Mouse (Mus musculus): ENCODE measurements around the gene Map3k9. TPM values are rescaled to one million over a fixed set of nuclear protein-coding genes. Genes with fewer than 3 reads are reported as not detected.

Map3k9 gene
- total RNA-seq, 2 experiments from 2014 or later = 0.22 TPM

DNA sequence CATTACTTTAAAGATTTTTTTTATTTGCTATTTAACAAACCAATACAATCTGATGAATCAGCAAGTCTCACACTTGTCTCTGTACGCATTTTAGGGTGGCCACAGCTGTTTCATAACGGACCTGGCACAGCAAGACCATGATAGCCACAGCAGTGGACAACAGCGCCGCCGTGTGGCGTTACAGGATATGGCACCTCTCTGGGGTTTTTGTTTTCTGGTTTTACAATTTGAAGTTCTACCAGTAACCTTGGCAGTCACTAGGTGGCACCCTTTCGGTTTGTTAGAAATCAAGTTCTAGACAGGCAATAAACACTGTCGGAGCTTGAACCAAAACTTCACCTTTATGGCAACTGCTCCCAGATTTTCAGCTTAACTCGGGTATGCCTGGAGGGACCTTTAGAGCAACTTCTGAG, 7.7 kb upstream of the Map3k9 start:
- DNase-seq = peak; percentile 91 to 94
- intact Hi-C loops (cut with DNase I) = loop anchor here (1.0 kb wide), 1 partner anchor 169 kb away; no protein-coding TSS in a partner anchor

DNA sequence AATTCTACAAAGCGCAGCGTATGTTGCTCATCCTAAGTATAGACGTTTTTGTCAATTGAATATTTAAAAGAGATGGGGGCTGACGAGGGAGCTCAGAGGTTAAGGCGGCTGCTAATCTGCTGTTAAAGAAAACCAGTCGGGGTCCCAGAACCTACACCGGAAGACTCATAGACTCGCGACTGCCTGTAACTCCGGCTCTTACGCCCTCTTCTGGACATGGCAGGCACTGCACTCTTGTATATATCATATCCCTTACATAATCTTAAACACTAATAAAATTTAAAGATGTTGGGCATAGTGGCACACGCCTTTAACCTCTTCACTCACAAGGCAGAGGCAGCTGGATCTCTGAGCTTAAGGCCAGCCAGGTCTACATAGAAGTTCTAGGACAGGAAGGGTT, 6.3 kb upstream of the Map3k9 start:
- no peak for DNase-seq
- intact Hi-C loops (cut with DNase I) = no loop called here

DNA sequence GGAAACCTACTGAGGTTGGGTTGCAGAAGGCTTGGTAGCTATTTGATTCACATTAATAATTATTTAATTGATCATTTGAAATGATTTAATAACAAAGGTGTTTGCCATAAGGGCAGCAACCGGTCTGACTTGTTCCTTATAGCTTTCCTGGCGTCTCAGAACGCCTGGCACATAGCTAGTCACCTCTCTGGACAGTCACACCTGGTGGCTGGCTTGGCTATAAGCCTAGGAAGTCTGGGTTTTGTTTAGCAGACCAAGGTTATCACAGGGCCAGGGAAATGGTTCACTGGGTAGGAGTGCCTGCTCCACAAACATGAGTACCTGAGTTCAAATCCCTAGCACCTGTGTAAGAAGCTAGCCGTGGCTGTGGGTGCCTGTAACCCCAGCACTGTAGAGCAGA, 2.3 kb upstream of the Map3k9 start:
- intact Hi-C loops (cut with DNase I) = no loop called here
- no peak for DNase-seq

DNA sequence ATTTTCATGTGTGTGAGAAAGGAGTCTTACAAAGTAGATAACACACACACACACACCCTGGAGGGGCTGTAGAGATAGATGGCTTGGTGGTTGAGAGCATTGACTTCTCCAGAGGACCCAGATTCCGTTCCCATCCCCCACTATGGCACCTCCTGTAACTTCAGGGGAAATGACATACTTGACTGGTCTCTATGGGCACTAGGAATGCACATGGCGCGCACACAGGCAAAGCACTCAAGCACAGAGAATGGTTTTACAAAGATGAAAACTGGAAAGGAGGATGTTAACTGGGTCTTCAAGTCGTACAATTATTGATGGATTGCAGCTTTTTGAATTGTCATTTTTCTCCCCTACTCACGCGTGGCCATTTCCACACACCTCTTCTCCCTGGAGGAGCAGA, 1.6 kb upstream of the Map3k9 start:
- intact Hi-C loops (cut with DNase I) = no loop called here
- DNase-seq = no peak

DNA sequence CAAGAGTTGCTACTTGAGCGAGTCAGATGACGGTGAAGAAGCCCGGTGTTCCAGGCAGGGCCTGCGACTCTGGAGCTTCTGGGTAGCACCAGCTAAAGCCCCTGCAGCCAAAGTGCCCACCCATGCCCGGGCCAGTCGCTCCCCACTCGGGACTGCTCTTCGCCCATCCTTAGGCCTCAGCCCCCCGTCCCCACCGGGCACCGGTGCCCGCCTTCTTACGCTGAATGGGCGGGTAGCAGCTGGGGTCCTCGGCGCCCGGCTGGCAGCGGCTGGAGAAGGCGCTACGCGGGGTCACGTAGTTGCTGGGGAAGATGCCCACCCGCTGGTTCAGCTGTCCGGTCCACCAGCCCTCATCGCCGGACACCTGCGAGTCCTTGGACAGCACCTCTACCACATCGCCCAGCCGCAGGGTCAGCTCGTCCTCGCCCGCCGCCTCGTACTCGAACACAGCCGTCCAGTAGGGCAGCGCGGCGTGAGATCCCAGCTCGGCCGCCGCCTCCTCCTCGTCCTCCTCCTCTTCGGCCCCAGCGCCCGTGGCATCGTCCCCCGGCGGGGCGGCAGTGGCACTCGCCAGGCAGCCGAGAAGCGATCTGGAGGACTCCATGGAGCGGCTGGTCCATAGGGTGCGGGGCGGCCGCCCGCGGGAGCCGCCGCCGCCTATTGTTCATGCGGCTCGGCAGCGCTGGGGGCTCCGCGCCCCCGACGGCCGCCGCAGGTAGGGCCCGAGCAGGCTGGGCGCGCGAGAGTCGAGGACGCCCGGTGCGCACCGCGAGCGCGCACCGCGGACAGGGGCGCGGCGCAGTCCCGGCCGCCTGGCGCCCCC, 493 bp downstream of the Map3k9 start:
- DNase-seq = peak; percentile 17 to 18
- intact Hi-C loops (cut with DNase I) = no loop called here

DNA sequence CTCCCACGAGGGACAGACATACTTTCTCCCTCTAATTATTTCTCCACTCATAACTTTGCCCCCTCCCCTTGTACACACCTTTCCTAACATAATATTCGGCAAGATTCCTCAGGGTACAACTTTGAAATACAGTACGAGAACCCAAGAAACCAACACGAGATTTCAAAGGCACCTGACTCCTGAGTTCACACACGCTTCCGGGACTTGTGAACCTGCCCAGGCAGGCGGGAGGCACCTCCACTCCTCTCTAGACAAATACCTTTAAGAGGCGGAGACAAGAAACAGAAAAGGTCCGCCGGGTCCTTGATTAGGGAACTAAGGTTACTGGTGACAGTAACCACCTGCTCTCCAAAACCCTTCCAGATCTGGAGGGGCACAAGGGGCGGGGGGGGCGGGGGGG, 1.1 kb downstream of the Map3k9 start:
- DNase-seq = no peak
- intact Hi-C loops (cut with DNase I) = no loop called here

DNA sequence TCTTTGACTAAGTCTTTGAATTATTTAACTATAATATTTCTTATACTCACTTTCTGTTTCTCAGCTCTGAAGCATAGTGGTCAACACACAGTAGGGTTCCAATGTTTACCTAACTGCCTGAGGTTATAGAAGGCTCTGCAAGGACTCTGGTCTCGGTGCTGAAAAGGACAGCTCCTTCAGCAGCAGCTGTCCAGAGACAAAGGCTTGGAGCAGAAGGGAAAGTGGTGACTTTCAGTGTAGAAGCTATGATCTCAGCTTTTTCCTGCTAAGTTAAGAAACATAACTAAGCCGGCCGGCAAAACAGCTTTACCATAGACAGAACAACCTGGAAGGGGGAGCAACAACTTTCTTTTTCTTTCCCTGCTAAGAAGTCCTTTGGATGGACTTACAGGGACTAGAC, 4.8 kb downstream of the Map3k9 start:
- intact Hi-C loops (cut with DNase I) = no loop called here

DNA sequence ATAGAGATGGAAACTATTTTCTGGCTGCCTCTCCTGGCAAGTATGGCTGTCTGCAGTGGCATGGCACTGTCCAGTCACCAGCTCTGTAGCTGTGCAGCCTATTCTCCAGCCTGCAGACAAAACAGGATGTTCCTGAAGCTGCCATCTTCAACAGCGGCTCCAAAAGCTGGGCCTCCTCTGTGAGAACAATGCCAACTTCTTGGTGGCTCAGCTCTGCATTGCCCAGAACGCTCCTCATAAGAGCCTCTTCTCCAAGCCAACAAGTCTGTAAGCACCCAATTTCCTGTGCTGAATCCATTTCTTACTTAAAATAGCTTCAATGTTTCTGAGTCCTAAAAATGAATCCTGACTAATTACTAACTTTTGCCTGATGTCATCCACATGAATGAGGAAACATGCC, 5.3 kb downstream of the Map3k9 start:
- intact Hi-C loops (cut with DNase I) = no loop called here

More for the DNA sequence above, 4.8 kb downstream of the Map3k9 start:
- peak in 1 of 2 experiments; percentile 15 for DNase-seq

DNA sequence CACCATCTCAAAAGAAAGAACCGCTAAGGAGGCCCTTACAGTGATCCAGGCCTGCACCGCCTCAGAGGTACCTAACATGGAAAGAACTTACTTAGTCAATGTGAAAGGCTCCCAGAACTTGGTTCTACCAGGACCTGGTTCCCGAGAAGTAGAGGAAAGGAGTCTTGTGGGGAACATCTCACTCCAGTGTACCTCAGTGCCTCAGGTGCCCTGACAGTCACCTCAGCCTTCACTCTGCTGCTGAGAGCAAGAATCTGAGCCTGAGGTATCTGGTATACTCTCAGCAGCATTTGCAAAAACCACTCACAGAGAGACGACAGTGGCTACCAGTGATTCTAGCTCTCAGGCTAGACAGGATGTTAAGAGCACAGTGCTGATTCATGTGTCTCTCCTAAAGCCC, 6.8 kb downstream of the Map3k9 start:
- no peak for DNase-seq
- intact Hi-C loops (cut with DNase I) = no loop called here

More for the DNA sequence above, 5.3 kb downstream of the Map3k9 start:
- DNase-seq = no peak

DNA sequence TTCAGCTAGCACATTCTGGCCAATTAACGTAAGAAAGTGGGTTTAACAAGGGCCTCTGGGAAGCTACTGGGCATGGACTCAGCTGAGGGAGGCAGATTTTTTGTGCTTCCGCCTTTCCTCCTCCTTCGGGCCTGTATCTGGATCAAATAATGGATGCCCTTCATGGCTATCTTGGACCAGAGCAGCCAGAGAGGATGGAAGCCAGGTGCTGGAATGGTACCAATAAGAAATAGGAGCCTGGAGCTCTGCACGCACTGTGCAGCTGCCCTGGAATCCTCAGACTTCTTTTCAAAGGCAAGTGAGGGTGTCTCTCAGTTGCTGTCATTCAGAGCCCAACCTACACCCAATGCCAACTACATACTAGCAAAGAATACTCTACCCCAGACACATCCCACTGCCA, 11.5 kb downstream of the Map3k9 start:
- intact Hi-C loops (cut with DNase I) = no loop called here
- DNase-seq = no peak

DNA sequence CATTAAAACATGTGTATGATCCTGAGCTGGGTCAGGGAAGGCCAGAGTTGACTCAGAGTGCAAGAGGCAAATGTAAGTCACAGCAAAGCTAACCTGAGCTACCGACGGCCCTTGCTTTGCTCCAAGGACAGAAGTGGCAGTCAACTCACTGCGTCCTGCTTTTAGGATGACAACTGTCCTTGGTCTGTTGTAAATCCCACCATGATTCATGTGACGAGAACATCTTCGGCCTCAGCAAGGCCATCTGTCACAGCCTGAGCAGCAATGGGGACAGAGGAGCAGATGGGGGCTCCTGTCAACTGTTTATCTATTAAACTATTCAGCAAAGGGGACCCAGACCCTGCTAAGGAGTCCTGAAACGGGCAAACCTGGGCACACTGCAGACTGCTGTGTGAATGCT, 15.6 kb downstream of the Map3k9 start:
- no peak for DNase-seq
- intact Hi-C loops (cut with DNase I) = no loop called here

DNA sequence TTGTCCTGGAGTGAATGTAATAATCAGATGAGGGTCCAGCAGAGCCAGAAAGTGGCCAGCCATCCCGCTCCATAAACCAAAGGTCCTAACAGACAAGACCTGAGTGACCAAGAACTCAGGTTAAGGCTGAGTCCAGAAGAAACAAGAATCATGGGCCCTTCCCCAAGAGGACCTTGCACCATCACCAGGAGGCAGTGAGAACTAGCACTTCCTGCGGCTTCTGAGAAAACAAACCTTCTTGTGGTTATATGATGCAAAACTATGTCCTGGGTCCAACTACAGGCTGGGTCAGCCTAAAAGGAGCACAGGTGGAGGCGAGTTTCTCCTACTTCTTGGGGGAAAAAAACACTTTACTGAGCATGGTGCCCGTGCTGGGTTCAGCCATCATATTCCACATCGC, 16.6 kb downstream of the Map3k9 start:
- intact Hi-C loops (cut with DNase I) = no loop called here
- DNase-seq = no peak

DNA sequence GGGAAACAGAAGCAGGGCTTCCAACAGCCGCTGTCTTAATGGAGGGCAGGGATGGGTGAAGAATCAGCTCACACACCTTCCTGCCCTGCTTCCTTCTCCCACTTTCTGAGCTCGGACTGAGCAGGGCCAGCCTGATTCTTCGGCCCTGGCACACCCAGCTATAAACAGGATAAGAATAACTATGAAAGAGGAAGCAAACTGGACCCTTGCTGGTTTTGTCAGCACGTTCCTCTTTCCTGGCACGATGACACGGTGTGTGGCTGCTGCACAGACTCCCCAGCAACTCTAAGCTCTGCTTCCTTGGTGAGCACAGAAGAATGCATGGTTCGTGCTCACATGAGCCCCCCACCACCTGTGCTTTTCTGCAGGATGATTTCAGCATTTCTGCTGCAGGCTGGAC, 26.3 kb downstream of the Map3k9 start:
- peak; percentile 4 to 13 for DNase-seq
- intact Hi-C loops (cut with DNase I) = no loop called here

DNA sequence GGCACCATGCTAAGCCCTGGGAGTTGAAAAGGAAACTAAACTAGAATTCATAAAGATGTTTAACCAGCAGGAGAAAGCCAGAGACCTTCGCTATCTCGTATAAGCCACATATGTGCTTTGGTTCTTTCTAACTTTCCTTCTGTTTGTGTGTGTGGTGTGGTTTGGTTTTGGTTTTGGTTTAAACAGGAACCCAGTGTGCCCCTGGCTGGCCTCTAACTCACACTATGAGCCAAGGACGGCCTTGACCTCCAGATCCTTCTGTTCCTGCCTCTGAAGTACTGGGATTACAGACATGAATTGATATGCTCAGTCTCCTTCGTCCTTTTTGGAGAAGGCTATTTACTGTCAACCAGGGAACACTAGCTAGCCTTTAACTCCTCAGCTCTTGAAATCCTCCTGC, 29.9 kb downstream of the Map3k9 start:
- intact Hi-C loops (cut with DNase I) = no loop called here

DNA sequence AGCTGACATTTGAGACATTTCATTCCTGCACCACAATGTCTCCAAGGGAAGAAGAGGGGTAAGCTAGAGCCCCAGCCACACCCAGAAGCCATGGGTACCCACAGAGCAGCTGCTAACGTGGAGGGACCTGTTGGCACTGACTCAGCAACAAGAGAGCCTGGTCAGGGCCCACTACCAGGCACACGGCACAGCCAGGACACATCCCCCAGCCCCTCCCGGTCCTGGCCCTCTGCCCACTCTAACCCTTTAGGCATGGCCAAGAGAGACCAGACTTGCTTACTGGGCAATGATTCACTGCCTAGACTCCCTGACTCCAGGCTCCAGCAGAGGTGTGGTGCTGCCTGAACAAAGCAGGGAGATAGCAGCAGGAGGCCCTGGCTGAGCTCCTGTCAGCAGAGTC, 32.1 kb downstream of the Map3k9 start:
- intact Hi-C loops (cut with DNase I) = no loop called here
- no peak for DNase-seq

More for the DNA sequence above, 29.9 kb downstream of the Map3k9 start:
- DNase-seq = no peak

DNA sequence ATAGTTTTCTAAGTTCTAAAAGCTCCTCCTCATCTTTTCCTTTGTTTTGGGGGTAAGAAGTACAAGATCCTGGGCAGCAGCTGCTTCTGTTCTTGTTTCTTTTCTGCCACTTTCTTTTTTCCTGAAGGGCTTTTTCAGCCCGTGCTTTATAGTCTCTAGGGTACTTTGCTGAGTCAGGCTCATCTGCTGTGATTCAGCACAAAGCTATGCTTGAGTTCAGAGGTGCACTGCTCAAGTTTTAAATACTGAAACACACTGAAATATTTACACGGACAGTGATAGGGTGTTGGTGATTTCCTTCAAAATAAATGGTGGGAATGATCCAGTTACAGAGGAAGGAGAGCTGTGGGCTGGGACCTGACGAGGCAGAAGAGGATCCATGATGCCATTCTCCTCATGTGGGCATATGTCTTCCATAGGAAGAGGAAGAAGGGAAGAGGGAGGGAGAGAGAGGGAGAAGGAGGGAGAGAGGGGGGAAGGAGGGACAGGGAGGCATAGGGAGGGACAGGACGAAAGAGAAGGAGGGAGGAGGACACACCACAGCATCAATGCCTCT, 32.9 kb downstream of the Map3k9 start:
- intact Hi-C loops (cut with DNase I) = no loop called here
- no peak for DNase-seq

DNA sequence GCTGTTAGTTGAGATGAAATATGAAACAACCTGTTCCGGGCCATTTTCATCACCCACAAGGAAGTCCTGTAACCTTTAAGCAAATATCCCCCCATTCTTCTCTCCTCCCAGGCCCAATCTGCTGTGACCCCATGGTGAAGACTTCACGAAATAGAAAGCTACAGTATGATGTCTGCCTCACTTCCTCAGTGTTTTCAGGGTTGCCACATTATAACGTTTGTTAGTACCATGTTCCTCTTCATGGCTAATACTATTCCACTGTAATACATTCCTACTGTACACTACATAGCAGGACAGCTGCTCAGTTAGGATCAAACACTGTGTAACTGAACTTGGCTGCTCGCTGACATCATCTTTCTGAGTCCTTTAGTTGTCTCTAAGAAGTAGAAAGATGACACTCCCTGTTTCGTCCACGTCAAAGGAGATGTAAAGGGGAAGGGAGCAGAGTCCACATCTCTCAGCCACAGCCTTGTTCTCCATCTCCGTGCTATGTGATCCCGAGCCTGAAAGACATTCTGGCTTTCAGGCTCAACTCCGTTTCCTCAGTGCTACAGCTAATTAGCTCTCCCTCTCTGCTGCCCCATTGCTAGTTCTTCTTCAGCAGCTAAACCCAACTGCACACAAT, 34.5 kb downstream of the Map3k9 start:
- intact Hi-C loops (cut with DNase I) = no loop called here
- no peak for DNase-seq

DNA sequence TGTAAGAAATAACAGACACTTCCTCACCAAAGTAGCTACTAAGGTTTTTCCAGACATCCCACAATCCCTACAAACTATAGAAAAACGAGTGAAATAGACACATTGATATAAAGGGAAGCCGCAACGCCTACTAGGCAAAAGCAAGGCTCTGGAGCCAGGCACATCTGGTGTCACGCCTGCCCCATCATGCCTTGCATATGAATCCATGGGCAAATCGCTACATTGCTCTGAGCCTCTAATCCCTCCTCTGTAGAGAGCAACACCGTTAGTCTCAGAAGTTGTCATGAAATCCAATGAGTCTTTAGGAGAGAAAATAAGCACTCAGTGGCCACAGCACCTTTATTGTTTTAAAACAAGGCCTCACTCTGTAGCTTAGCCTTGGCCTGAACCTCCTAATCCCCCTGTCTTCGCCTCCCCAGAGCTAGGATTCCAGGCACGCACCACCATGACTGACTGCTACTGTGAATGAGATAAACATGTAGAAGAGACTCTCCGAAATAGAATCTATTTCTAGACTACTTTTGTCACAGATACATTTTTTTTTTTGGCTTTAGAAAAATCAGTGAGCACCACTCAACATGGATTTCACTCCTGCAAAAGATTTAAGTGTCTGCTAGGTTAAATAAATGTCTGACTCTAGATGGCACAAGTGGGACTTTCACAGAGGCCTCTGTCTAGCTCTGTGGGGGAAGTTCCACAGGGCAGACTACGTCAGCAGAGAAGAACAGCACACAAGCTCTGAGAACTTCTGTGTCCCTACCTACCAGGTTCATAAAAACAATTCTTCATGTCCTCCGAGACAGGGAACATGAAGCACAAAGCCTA, 45.5 kb downstream of the Map3k9 start:
- DNase-seq = no peak
- intact Hi-C loops (cut with DNase I) = no loop called here

DNA sequence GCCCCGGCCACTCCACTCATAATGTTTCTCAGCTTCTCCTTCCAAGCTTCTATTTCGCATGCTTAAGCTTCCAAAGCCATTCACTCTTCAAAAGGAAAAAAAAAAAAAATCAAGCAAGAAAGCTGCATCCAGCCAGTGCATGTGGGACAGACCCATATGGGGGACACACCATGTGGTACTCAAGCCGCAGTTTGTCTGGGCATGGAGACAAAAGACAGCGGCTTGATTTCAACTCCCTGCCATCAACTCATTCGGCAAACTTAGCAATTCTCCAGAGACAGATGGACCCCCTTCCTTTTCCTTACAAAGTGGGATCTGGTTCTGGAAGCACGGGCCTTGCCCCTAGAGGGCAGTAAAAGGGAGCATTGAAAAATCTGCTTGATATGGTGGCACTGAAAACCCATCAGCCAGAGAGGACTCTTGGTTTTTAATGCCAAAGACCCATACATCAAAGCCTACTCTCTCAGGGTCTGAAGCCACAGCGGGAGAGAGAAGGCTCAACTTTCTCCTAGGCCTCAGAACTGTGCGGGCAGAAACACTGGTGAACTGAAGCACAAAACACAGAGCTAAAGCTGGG, 54.6 kb downstream of the Map3k9 start:
- no peak for DNase-seq
- intact Hi-C loops (cut with DNase I) = no loop called here

DNA sequence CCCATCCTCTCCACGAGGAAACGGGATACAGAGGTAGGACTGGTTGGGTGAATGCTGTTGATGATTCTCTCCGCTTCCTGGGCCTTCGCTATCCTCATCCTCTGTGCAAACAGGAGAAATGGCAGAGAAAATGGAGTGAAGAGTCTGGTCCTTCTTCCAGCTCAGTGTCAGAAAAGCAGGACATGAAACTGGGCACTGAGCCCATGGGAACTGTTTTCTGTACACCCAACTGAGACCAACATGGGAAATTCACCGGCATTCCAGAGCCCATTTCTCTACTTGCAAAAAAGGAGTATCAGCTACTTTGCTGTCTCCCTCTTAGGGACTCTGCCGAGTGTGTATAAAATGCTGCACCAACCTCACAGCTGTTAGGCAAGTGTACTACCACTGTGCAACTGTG, 56.2 kb downstream of the Map3k9 start:
- no peak for DNase-seq
- intact Hi-C loops (cut with DNase I) = no loop called here

DNA sequence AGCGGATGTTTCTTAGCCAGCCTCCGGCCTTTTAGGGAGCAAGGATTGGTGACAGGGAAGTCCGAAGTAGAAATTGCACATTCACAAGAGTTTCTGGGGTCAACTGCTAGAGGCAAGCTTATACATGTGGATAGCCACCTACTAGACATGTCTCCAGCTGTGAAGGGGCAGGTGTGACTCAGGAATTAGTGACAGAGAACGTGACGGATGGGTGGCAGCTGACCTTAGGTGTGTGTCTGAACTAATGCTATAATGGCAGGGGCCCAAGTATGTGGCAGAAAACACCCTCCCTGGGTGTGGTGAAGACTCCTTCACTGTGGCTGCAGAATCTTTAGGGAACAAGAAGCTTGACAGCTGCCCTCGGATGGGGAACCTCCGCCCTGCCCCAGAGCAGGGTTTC, 57.6 kb downstream of the Map3k9 start:
- DNase-seq = no peak
- intact Hi-C loops (cut with DNase I) = no loop called here

Measured in heart, postnatal 36 days (tissue).